Mouse (Mus musculus): Measurements from ENCODE around the gene Gnao1. TPM values are rescaled to one million over a fixed set of nuclear protein-coding genes. Genes with fewer than 3 reads are reported as not detected.

The Gnao1 gene
- polyA plus RNA-seq, 1 experiment from 2014 or later: 7.2 TPM

- TF ChIP-seq EP300 (optimal IDR thresholded peaks at IDR 0.05) (no peak), CTCF (IDR thresholded peaks at IDR 0.05; ENCODE audit: low read depth) (no peak)
- Histone ChIP-seq H3K4me2 (replicated peaks; ENCODE audit: low read depth) (no peak overlapping the region), H3K27ac (replicated peaks) (no peak overlapping the region), H3K4me3 (ENCODE audit: low read depth, low read length) (no peak overlapping the region), H3K4me1 (replicated peaks; ENCODE audit: control insufficient read depth, insufficient read depth) (no peaks in the 10 kb centered on the region), H3K36me3 (ENCODE audit: control insufficient read depth, insufficient read depth, low read length) (no peaks in the 10 kb centered on the region), H3K9ac (ENCODE audit: low read length) (no peak overlapping the region), H3K27me3 (ENCODE audit: control insufficient read depth, insufficient read depth, low read length) (no peaks in the 10 kb centered on the region), H3K9me3 (ENCODE audit: control insufficient read depth, low read length) (no peaks in the 10 kb centered on the region)
- WGBS: 88% methylated on average over 7 of the region's 7 CpGs
- DNase-seq (ENCODE audit: low spot score) (no peak), ATAC-seq (ENCODE audit: low FRiP score, low TSS enrichment) (no peak)
These were observed 70.2 kb downstream of the Gnao1 start for GRCm38 (mm10) chr8:93879966-93880365.

GRCm38 (mm10) chr8:93881381-93881780 lies 71.6 kb downstream of the Gnao1 start:
- Histone ChIP-seq H3K4me3 (ENCODE audit: low read depth, low read length) (no peak overlapping the region), H3K4me1 (replicated peaks; ENCODE audit: control insufficient read depth, insufficient read depth) (no peaks in the 10 kb centered on the region), H3K9me3 (ENCODE audit: control insufficient read depth, low read length) (no peaks in the 10 kb centered on the region), H3K27me3 (ENCODE audit: control insufficient read depth, insufficient read depth, low read length) (no peaks in the 10 kb centered on the region), H3K36me3 (ENCODE audit: control insufficient read depth, insufficient read depth, low read length) (no peaks in the 10 kb centered on the region), H3K27ac (replicated peaks) (no peak overlapping the region), H3K4me2 (replicated peaks; ENCODE audit: low read depth) (no peak overlapping the region), H3K9ac (ENCODE audit: low read length) (no peak overlapping the region)
- WGBS: 89% methylated on average over 6 of the region's 6 CpGs
- no peak for TF ChIP-seq CTCF (IDR thresholded peaks at IDR 0.05; ENCODE audit: low read depth)
- no peak for TF ChIP-seq EP300 (optimal IDR thresholded peaks at IDR 0.05)
- ATAC-seq (ENCODE audit: low FRiP score, low TSS enrichment) (no peak), DNase-seq (ENCODE audit: low spot score) (no peak)

- no peak for TF ChIP-seq EP300 (optimal IDR thresholded peaks at IDR 0.05)
- TF ChIP-seq CTCF (IDR thresholded peaks at IDR 0.05; ENCODE audit: low read depth): no peak
- Histone ChIP-seq H3K27ac (replicated peaks) (no peak overlapping the region), H3K9me3 (ENCODE audit: control insufficient read depth, low read length) (no peaks in the 10 kb centered on the region), H3K36me3 (ENCODE audit: control insufficient read depth, insufficient read depth, low read length) (no peaks in the 10 kb centered on the region), H3K4me1 (replicated peaks; ENCODE audit: control insufficient read depth, insufficient read depth) (peaks cover under 1% of the 10 kb centered on the region; the same call in 1 of the 2 replicates), H3K9ac (ENCODE audit: low read length) (no peak overlapping the region), H3K4me3 (ENCODE audit: low read depth, low read length) (no peak overlapping the region), H3K4me2 (replicated peaks; ENCODE audit: low read depth) (no peak overlapping the region), H3K27me3 (ENCODE audit: control insufficient read depth, insufficient read depth, low read length) (no peaks in the 10 kb centered on the region)
- DNase-seq (ENCODE audit: low spot score): no peak
- ATAC-seq (ENCODE audit: low FRiP score, low TSS enrichment): no peak
These were observed 73.5 kb downstream of the Gnao1 start for GRCm38 (mm10) chr8:93883241-93883640.

GRCm38 (mm10) chr8:93883771-93884170 lies 74.0 kb downstream of the Gnao1 start:
- Histone ChIP-seq H3K4me2 (replicated peaks; ENCODE audit: low read depth) (no peak overlapping the region), H3K27ac (replicated peaks) (no peak overlapping the region), H3K9ac (ENCODE audit: low read length) (no peak overlapping the region), H3K27me3 (ENCODE audit: control insufficient read depth, insufficient read depth, low read length) (no peaks in the 10 kb centered on the region), H3K36me3 (ENCODE audit: control insufficient read depth, insufficient read depth, low read length) (no peaks in the 10 kb centered on the region), H3K4me1 (replicated peaks; ENCODE audit: control insufficient read depth, insufficient read depth) (peaks cover 4% of the 10 kb centered on the region; the same call in 1 of the 2 replicates), H3K4me3 (ENCODE audit: low read depth, low read length) (no peak overlapping the region), H3K9me3 (ENCODE audit: control insufficient read depth, low read length) (no peaks in the 10 kb centered on the region)
- 78% methylated on average over 4 of the region's 4 CpGs for WGBS
- ATAC-seq (ENCODE audit: low FRiP score, low TSS enrichment): no peak
- TF ChIP-seq EP300 (optimal IDR thresholded peaks at IDR 0.05) (no peak), CTCF (IDR thresholded peaks at IDR 0.05; ENCODE audit: low read depth) (no peak)
- no peak for DNase-seq (ENCODE audit: low spot score)

DNA sequence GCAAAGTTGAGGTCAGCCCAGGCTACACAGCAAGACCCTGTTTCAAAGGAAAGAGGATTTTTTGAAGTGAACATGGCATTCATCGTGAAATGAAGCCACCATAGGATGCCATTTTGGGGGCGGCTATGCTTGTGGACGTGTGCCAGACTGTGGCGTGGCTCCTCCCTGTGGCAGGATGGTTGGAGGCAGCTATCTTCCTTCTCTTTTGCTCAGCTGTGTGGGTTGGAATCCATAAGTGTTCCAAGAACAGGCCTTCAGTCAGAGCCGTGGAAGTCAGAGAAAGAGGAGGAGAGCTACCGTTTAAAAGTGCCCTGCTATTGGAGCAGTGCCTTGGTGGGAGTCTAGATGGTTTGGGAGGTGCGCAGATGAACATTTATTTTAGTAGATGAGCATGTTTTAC lies 74.5 kb downstream of the Gnao1 start:
- no peak for DNase-seq (ENCODE audit: low spot score)
- no peaks in the 10 kb centered on the region for H3K36me3 ChIP-seq (ENCODE audit: control insufficient read depth, insufficient read depth, low read length)
- no peaks in the 10 kb centered on the region for H3K27me3 ChIP-seq (ENCODE audit: control insufficient read depth, insufficient read depth, low read length)
- 87% methylated on average over 7 of the region's 7 CpGs for WGBS
- H3K4me1 ChIP-seq (replicated peaks; ENCODE audit: control insufficient read depth, insufficient read depth): peaks cover 4% of the 10 kb centered on the region; the same call in 1 of the 2 replicates
- H3K4me2 ChIP-seq (replicated peaks; ENCODE audit: low read depth): no peak overlapping the region
- H3K9ac ChIP-seq (ENCODE audit: low read length): no peak overlapping the region
- no peaks in the 10 kb centered on the region for H3K9me3 ChIP-seq (ENCODE audit: control insufficient read depth, low read length)
- ATAC-seq (ENCODE audit: low FRiP score, low TSS enrichment): no peak
- no peak for TF ChIP-seq CTCF (IDR thresholded peaks at IDR 0.05; ENCODE audit: low read depth)
- TF ChIP-seq EP300 (optimal IDR thresholded peaks at IDR 0.05): no peak
- no peak overlapping the region for H3K27ac ChIP-seq (replicated peaks)
- H3K4me3 ChIP-seq (ENCODE audit: low read depth, low read length): no peak overlapping the region

GRCm38 (mm10) chr8:93886181-93886580 lies 76.4 kb downstream of the Gnao1 start:
- Histone ChIP-seq H3K4me2 (replicated peaks; ENCODE audit: low read depth) (no peak overlapping the region), H3K27me3 (ENCODE audit: control insufficient read depth, insufficient read depth, low read length) (no peaks in the 10 kb centered on the region), H3K9ac (ENCODE audit: low read length) (no peak overlapping the region), H3K36me3 (ENCODE audit: control insufficient read depth, insufficient read depth, low read length) (no peaks in the 10 kb centered on the region), H3K4me3 (ENCODE audit: low read depth, low read length) (no peak overlapping the region), H3K9me3 (ENCODE audit: control insufficient read depth, low read length) (no peaks in the 10 kb centered on the region), H3K4me1 (replicated peaks; ENCODE audit: control insufficient read depth, insufficient read depth) (peaks cover 4% of the 10 kb centered on the region; the same call in 1 of the 2 replicates), H3K27ac (replicated peaks) (no peak overlapping the region)
- DNase-seq (ENCODE audit: low spot score): no peak
- TF ChIP-seq EP300 (optimal IDR thresholded peaks at IDR 0.05) (no peak), CTCF (IDR thresholded peaks at IDR 0.05; ENCODE audit: low read depth) (no peak)
- no peak for ATAC-seq (ENCODE audit: low FRiP score, low TSS enrichment)
- WGBS: 66% methylated on average over 5 of the region's 5 CpGs

Data from stomach, postnatal 0 days (tissue).